Mouse (Mus musculus) layer of hippocampus, adult 9-11 months (tissue): ENCODE data around the gene Sgpp1.

Experiments
- DNase-seq: peaks from one replicate; pipeline ENCODE4 v3.0.0; 2022

Sgpp1 gene

GRCm38 (mm10) chr12:75735246-75736200 is at the start of gene Sgpp1:
Gene Sgpp1 (minus strand): TSS chr12:75735729.
- peak; percentile 81 for DNase-seq

GRCm38 (mm10) chr12:75784271-75784751 is 48.8 kb upstream of the Sgpp1 start:
- DNase-seq, result no peak

GRCm38 (mm10) chr12:75781995-75782394 is 46.5 kb upstream of the Sgpp1 start:
- DNase-seq, result no peak

GRCm38 (mm10) chr12:75781445-75781844 is 45.9 kb upstream of the Sgpp1 start:
- no peak for DNase-seq

- peak; percentile 10 for DNase-seq
Measured at GRCm38 (mm10) chr12:75772424-75773034, 37.0 kb upstream of the Sgpp1 start.

GRCm38 (mm10) chr12:75771410-75771809 is 35.9 kb upstream of the Sgpp1 start:
- DNase-seq, result no peak

- DNase-seq, result no peak
Measured at GRCm38 (mm10) chr12:75766885-75767317, 31.4 kb upstream of the Sgpp1 start.

- DNase-seq, result no peak
Measured at GRCm38 (mm10) chr12:75766395-75766794, 30.9 kb upstream of the Sgpp1 start.

GRCm38 (mm10) chr12:75765751-75766150 is 30.2 kb upstream of the Sgpp1 start:
- no peak for DNase-seq

GRCm38 (mm10) chr12:75756387-75756786 is 20.9 kb upstream of the Sgpp1 start:
- DNase-seq, result no peak

GRCm38 (mm10) chr12:75753730-75754129 is 18.2 kb upstream of the Sgpp1 start:
- no peak for DNase-seq

GRCm38 (mm10) chr12:75752077-75752476 is 16.5 kb upstream of the Sgpp1 start:
- no peak for DNase-seq

- no peak for DNase-seq
Measured at GRCm38 (mm10) chr12:75748574-75748973, 13.0 kb upstream of the Sgpp1 start.

- no peak for DNase-seq
Measured at GRCm38 (mm10) chr12:75745697-75746290, 10.3 kb upstream of the Sgpp1 start.

GRCm38 (mm10) chr12:75742101-75742500 is 6.6 kb upstream of the Sgpp1 start:
- no peak for DNase-seq

GRCm38 (mm10) chr12:75741273-75741672 is 5.7 kb upstream of the Sgpp1 start:
- no peak for DNase-seq

- no peak for DNase-seq
Measured at GRCm38 (mm10) chr12:75740451-75740850, 4.9 kb upstream of the Sgpp1 start.

- DNase-seq, result no peak
Measured at GRCm38 (mm10) chr12:75739611-75740010, 4.1 kb upstream of the Sgpp1 start.

GRCm38 (mm10) chr12:75736296-75736695 is 767 bp upstream of the Sgpp1 start:
- DNase-seq, result no peak

GRCm38 (mm10) chr12:75734891-75735245 is 661 bp downstream of the Sgpp1 start:
- DNase-seq, result no peak

- DNase-seq, result no peak
Measured at GRCm38 (mm10) chr12:75734167-75734566, 1.4 kb downstream of the Sgpp1 start.

GRCm38 (mm10) chr12:75733331-75734070 is 2.0 kb downstream of the Sgpp1 start:
- no peak for DNase-seq

GRCm38 (mm10) chr12:75731927-75732443 is 3.5 kb downstream of the Sgpp1 start:
- DNase-seq, result no peak
